Mouse (Mus musculus) heart, embryonic 14.5 days (tissue): Measurements from ENCODE around the gene Eif5b. TPM values are rescaled to one million over a fixed set of nuclear protein-coding genes. Genes with fewer than 3 reads are reported as not detected.

Experiments
- ATAC-seq: fragments of 200-750 bp; cut with Nextera tagmentation; 2 replicates; pipeline ENCODE4 v1.8.0; 2017; ENCODE audit warnings: low read depth, moderate TSS enrichment; ENCODE audit not compliant: insufficient number of reproducible peaks, insufficient read depth, low FRiP score
- H3K27ac ChIP-seq, 2 experiments: fragments of 200-500 bp in 1 of 2; fragments of 300-500 bp in 1 of 2; sonication (generic) in 1 of 2; replicated peaks in 1 of 2; 2 replicates each; pipeline ENCODE4 v1.5.1; 2012 to 2014; ENCODE audit warnings: low read depth in 2 of 2, low read length in 2 of 2, control low read depth in 1 of 2, mild to moderate bottlenecking in 1 of 2, mixed read lengths in 1 of 2; ENCODE audit not compliant: control insufficient read depth in 1 of 2, insufficient read depth in 1 of 2
- H3K27me3 ChIP-seq: fragments of 300-500 bp; sonication (generic); 2 replicates; pipeline ENCODE4 v1.6.1; 2014; ENCODE audit warnings: mild to moderate bottlenecking, low read length, control low read depth; ENCODE audit not compliant: control insufficient read depth, insufficient read depth
- H3K36me3 ChIP-seq: fragments of 300-500 bp; sonication (generic); 2 replicates; pipeline ENCODE4 v1.6.1; 2014; ENCODE audit warnings: mild to moderate bottlenecking, control low read depth, low read length, mixed read lengths; ENCODE audit not compliant: control insufficient read depth, insufficient read depth
- H3K4me1 ChIP-seq, 2 experiments: fragments of 200-500 bp in 1 of 2; fragments of 300-500 bp in 1 of 2; sonication (generic) in 1 of 2; 2 replicates each; pipeline ENCODE4 v1.6.1; 2012 to 2014; ENCODE audit warnings: low read length in 2 of 2, control low read depth in 1 of 2, mixed read lengths in 1 of 2; ENCODE audit not compliant: control insufficient read depth in 2 of 2, insufficient read depth in 2 of 2
- H3K4me2 ChIP-seq: fragments of 300-500 bp; sonication (generic); 2 replicates; pipeline ENCODE4 v1.6.1; 2014; ENCODE audit warnings: mild to moderate bottlenecking, low read length
- H3K4me3 ChIP-seq, 2 experiments: fragments of 200-500 bp in 1 of 2; fragments of 300-500 bp in 1 of 2; sonication (generic) in 1 of 2; 2 replicates each; pipeline ENCODE4 v1.5.1; 2012 to 2014; ENCODE audit warnings: low read length in 2 of 2, mild to moderate bottlenecking in 2 of 2, control low read depth in 1 of 2, low read depth in 1 of 2, moderate library complexity in 1 of 2; ENCODE audit not compliant: control insufficient read depth in 1 of 2, insufficient read depth in 1 of 2
- H3K9ac ChIP-seq: fragments of 300-500 bp; sonication (generic); 2 replicates; pipeline ENCODE4 v1.6.1; 2014; ENCODE audit warnings: mild to moderate bottlenecking, low read length
- H3K9me3 ChIP-seq: fragments of 300-500 bp; sonication (generic); 2 replicates; pipeline ENCODE4 v1.6.1; 2016; ENCODE audit warnings: low read length, control low read depth; ENCODE audit not compliant: control insufficient read depth
- WGBS: fragments of 180-500 bp; shearing (Covaris S2); extraction: QIAGEN DNeasy Blood & Tissue Kit; methylation state at CpG from one replicate; pipeline ENCODE4 v1.1.7; 2014; 5-methylcytosine and 5-hydroxymethylcytosine counted together
- polyA plus RNA-seq: library from polyadenylated mRNA; unstranded; fragments of >200 nt; fragmentation: Nextera tagmentation; extraction: Ambion mirVana; gene quantifications from 2 replicates; pipeline ENCODE4 v1.2.1, GENCODE M21; 2014

Gene Eif5b
- polyA plus RNA-seq, 1 experiment from 2014 or later: 16.1 TPM

DNA sequence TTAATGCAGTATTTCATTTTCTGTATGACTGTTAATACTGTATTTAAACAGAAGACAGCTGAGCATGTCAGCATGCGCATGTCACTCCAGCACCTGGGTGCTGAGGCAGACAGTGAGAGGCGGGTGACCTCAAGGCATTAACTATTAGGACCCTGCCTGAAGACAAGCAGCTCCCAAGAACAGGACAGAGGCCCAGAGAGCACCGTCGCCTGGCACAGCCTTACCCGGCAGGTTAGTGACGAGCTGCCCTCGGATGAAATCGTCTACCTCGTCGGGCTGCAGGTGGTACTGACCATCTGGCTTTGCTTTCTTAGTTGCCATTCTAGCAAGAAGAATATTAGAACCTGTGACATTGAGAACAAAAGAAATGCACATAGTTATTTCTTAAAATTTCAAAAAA lies 69.5 kb downstream of the Eif5b start:
- no peak overlapping the region for H3K4me3 ChIP-seq
- 95% methylated on average over 10 of the region's 10 CpGs for WGBS
- no peak for ATAC-seq
- H3K4me1 ChIP-seq: peaks cover 2 to 3% of the 10 kb centered on the region in 2 experiments; a peak in 1 of 4 replicates
- H3K4me2 ChIP-seq: no peak overlapping the region
- no peak overlapping the region for H3K27ac ChIP-seq
- H3K27me3 ChIP-seq: no peaks in the 10 kb centered on the region
- H3K9me3 ChIP-seq: no peaks in the 10 kb centered on the region
- peaks cover 73% of the 10 kb centered on the region for H3K36me3 ChIP-seq
- H3K9ac ChIP-seq: no peak overlapping the region

DNA sequence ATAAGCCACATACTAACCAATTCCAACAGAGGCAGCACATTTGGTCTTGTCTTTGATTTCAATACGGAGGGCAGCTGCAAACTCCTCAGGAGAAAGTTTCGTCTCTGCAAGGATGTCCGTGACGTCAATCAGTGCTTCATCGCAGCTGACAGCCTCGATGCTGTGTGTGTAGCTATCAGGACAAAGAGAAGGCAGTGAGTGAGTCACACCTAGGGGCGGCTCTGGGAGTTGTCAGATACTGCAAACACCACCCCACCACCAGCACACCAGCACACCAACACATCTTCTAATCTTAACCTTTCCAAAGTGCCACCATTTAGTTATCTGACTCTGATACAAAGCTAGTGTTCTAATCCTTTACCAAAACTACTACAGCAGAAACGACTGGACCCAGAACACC lies 73.5 kb downstream of the Eif5b start:
- Histone ChIP-seq H3K4me2 (no peak overlapping the region), H3K36me3 (peaks cover 72% of the 10 kb centered on the region), H3K4me3 (no peak overlapping the region), H3K9ac (no peak overlapping the region), H3K27ac (no peak overlapping the region), H3K9me3 (no peaks in the 10 kb centered on the region), H3K27me3 (no peaks in the 10 kb centered on the region), H3K4me1 (peaks cover 2 to 3% of the 10 kb centered on the region in 2 experiments; a peak in 1 of 4 replicates)
- ATAC-seq: no peak
- WGBS: 22% methylated on average over 8 of the region's 8 CpGs

DNA sequence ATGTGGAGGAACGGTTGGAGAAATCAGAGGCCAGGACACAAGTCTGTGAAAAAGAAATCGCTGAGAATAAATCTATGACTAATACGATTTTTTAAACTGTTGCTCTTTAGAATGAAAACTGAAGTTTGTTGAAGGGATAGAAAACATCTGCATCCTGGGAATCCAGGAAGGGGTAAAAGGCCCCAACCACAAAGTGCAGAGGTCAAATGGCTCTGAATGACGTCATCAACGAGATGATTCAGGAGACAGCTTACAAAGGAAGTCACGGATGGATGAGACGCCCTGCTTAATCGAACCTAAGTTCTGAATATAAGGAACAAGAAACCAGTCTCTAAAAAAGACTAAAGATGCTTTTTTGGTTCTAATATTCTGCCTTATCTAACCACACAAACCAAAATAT lies 83.5 kb downstream of the Eif5b start:
- Histone ChIP-seq H3K9ac (no peak overlapping the region), H3K36me3 (peaks cover 60% of the 10 kb centered on the region), H3K27ac (no peak overlapping the region), H3K9me3 (no peaks in the 10 kb centered on the region), H3K27me3 (no peaks in the 10 kb centered on the region), H3K4me1 (no peaks in the 10 kb centered on the region), H3K4me3 (no peak overlapping the region), H3K4me2 (no peak overlapping the region)
- 76% methylated on average over 8 of the region's 8 CpGs for WGBS
- ATAC-seq: no peak

DNA sequence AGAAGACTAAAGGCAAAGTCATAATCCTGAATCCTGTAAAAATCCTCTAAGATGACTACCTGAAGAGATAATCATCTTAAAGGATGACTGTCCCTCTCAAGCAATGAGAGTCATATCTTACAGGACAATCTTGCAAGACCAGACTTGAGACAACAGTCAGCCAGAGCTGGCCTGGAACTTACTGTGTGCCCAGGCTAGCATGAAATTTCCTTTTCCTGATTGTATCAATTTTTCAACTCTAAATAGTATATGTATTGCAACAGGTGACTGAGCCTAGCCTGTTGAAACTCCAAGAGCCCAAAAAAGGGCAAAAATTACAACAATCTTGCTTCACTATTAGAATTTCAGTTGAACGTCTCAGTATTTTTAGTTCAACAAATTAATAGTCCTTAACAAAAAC lies 105.4 kb downstream of the Eif5b start:
- Histone ChIP-seq H3K36me3 (peaks cover 30% of the 10 kb centered on the region), H3K4me1 (peaks cover 0 to 17% of the 10 kb centered on the region in 2 experiments; a peak in 3 of 4 replicates), H3K9ac (no peak overlapping the region), H3K27me3 (no peaks in the 10 kb centered on the region), H3K4me2 (no peak overlapping the region), H3K27ac (peak overlapping the region in 1 of 2 experiments; percentile 82; a peak in 1 of 4 replicates), H3K4me3 (no peak overlapping the region), H3K9me3 (no peaks in the 10 kb centered on the region)
- no peak for ATAC-seq
- WGBS: 75% methylated on average over 1 of the region's 1 CpGs

DNA sequence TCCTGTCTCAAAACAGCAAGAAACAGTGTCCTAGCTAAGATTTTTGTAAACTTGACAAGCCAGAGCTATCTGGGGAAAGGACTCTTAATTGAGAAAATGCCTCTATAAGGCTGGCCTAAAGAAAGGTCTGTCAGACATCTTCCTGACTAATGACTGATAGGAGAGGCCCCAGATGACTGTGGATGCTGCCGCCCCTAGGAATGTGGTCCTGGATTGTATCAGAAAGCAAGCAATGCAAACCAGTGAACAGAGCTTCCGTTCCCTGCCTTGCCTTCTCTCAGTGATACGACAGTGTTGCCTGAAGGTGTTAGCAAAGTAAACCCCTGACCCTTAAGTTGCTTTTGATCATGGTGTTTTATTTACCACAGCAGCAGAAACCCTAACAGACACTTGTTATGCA lies 106.0 kb downstream of the Eif5b start:
- no peaks in the 10 kb centered on the region for H3K9me3 ChIP-seq
- no peaks in the 10 kb centered on the region for H3K27me3 ChIP-seq
- no peak overlapping the region for H3K9ac ChIP-seq
- peak overlapping the region; percentile 32 for H3K4me2 ChIP-seq
- WGBS: 2% methylated on average over 3 of the region's 3 CpGs
- H3K36me3 ChIP-seq: peaks cover 26% of the 10 kb centered on the region
- H3K4me3 ChIP-seq: no peak overlapping the region
- peaks cover 0 to 17% of the 10 kb centered on the region in 2 experiments; a peak in 2 of 4 replicates for H3K4me1 ChIP-seq
- 0 out of 2 replicates have a peak, but pooled peaks have one; percentile 56 for ATAC-seq
- H3K27ac ChIP-seq: peak overlapping the region; percentile 66 to 82

Other genes starting within 250 kb of the Eif5b start
- 4.2 and 4.4 TPM in 2 replicates for gene Tsga10, start 131.6 kb upstream of the Eif5b start, polyA plus RNA-seq
- 7.4 and 8.2 TPM in 2 replicates for gene Lipt1, start 126.3 kb upstream of the Eif5b start, polyA plus RNA-seq
- gene Mitd1, start 107.6 kb upstream of the Eif5b start, polyA plus RNA-seq: 12.3 and 12.8 TPM in 2 replicates
- 303 and 331 TPM in 2 replicates for gene Mrpl30, start 107.5 kb upstream of the Eif5b start, polyA plus RNA-seq
- gene Lyg2, start 81.5 kb upstream of the Eif5b start, polyA plus RNA-seq: not detected in 2 replicates
- gene Lyg1, start 40.3 kb upstream of the Eif5b start, polyA plus RNA-seq: not detected in 2 replicates
- gene Txndc9, start 117 bp upstream of the Eif5b start, polyA plus RNA-seq: 97.9 and 107 TPM in 2 replicates
- 19.2 and 20.3 TPM in 2 replicates for gene Rev1, start 131.8 kb downstream of the Eif5b start, polyA plus RNA-seq